Mouse (Mus musculus): Measurements from ENCODE around the gene Ctcf.

Gene Ctcf

GRCm38 (mm10) chr8:105657641-105658040 lies 21.3 kb downstream of the Ctcf start:
- DNase-seq, result no peak

GRCm38 (mm10) chr8:105661167-105661566 lies 24.8 kb downstream of the Ctcf start:
- DNase-seq, result peak; percentile 25

GRCm38 (mm10) chr8:105677891-105678290 lies 41.5 kb downstream of the Ctcf start:
- DNase-seq, result no peak

- DNase-seq, result no peak
Measured at GRCm38 (mm10) chr8:105685325-105685724, 49.0 kb downstream of the Ctcf start.

- DNase-seq, result peak; percentile 44
Measured at GRCm38 (mm10) chr8:105685796-105686308, 49.5 kb downstream of the Ctcf start, which contains the start of gene Carmil2. Carmil2 (plus strand) TSS chr8:105686274.

- DNase-seq, result peak; percentile 14
Measured at GRCm38 (mm10) chr8:105686551-105686950, 50.2 kb downstream of the Ctcf start.

GRCm38 (mm10) chr8:105687512-105687911 lies 51.1 kb downstream of the Ctcf start:
- no peak for DNase-seq

GRCm38 (mm10) chr8:105688242-105688752 lies 51.9 kb downstream of the Ctcf start:
- DNase-seq, result no peak

GRCm38 (mm10) chr8:105689256-105689982 lies 53.1 kb downstream of the Ctcf start:
- DNase-seq, result no peak

GRCm38 (mm10) chr8:105689983-105690360 lies 53.6 kb downstream of the Ctcf start:
- DNase-seq, result no peak

GRCm38 (mm10) chr8:105690978-105691377 lies 54.6 kb downstream of the Ctcf start:
- no peak for DNase-seq

GRCm38 (mm10) chr8:105692449-105693182 lies 56.2 kb downstream of the Ctcf start:
- DNase-seq, result peak; percentile 58

GRCm38 (mm10) chr8:105693648-105694047 lies 57.3 kb downstream of the Ctcf start:
- DNase-seq, result peak; percentile 88

- peak; percentile 83 for DNase-seq
Measured at GRCm38 (mm10) chr8:105694051-105694799, 57.9 kb downstream of the Ctcf start.

GRCm38 (mm10) chr8:105695080-105695780 lies 58.9 kb downstream of the Ctcf start:
- peak; percentile 52 for DNase-seq

GRCm38 (mm10) chr8:105697196-105697780 lies 60.9 kb downstream of the Ctcf start:
- peak; percentile 52 for DNase-seq

- DNase-seq, result peak; percentile 37
Measured at GRCm38 (mm10) chr8:105698734-105699133, 62.4 kb downstream of the Ctcf start.

- DNase-seq, result peak; percentile 49
Measured at GRCm38 (mm10) chr8:105699488-105700215, 63.3 kb downstream of the Ctcf start.

GRCm38 (mm10) chr8:105700566-105700965 lies 64.2 kb downstream of the Ctcf start:
- no peak for DNase-seq

GRCm38 (mm10) chr8:105700966-105701824 lies 64.8 kb downstream of the Ctcf start, which contains the start of the genes Acd and Pard6a:
Acd (minus strand) TSS chr8:105701102.
Pard6a (plus strand) TSS chr8:105701148.
- DNase-seq, result peak; percentile 95
